Mouse (Mus musculus): ENCODE results near the gene Slc25a40.

Gene Slc25a40

GRCm38 (mm10) chr5:8491778-8492177 lies 69.1 kb downstream of the Slc25a40 start:
- no peak for DNase-seq
